Mouse (Mus musculus): ENCODE data around the gene Tcf23. TPM values are rescaled to one million over a fixed set of nuclear protein-coding genes. Genes with fewer than 3 reads are reported as not detected.

The Tcf23 gene
- 0.18 and 0.22 TPM in 2 replicates for polyA plus RNA-seq (2016; fragmentation: Nextera tagmentation; extraction: Ambion mirVana)

DNA sequence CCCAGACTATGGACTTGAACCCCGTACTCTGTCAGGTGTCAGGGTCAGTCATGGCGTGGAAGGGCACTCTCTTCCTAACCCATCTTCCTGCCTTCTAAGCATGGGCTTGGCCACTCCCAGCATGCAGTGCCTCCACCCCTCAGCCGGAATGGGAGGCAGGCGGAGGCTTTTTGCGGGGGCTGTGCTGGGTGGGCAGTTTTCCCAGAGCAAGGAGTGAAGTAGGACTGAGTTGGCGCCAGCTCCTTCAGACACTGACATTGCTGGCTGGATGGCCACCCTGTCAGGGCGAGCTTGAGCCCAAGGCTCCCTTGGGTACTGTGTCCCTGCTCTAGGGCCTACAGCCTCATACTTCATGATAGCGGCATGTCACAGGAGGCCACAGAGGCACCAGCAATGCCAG lies at the start of gene Tcf23:
TSS of gene Tcf23 (plus strand) at position 247 of the 400 bp plus-strand sequence.
- H3K4me1 ChIP-seq (replicated peaks): no peaks in the 10 kb centered on the region
- no peak within 1 kb of the TSS for H3K4me2 ChIP-seq
- no peak for ATAC-seq (ENCODE audit: insufficient number of reproducible peaks, low FRiP score)
- 0 out of 2 replicates have a peak, but pooled peaks cover 7% of the 10 kb centered on the region for H3K27me3 ChIP-seq (replicated peaks)
- no peak within 1 kb of the TSS for H3K4me3 ChIP-seq
- 63% methylated on average over 8 of the region's 8 CpGs for WGBS
- H3K9ac ChIP-seq: no peak within 1 kb of the TSS
- 0 out of 2 replicates have a peak, but pooled peaks cover 3% of the 10 kb centered on the region for H3K9me3 ChIP-seq (replicated peaks)
- no peak within 1 kb of the TSS for H3K27ac ChIP-seq (ENCODE audit: poor library complexity, severe bottlenecking)
- H3K36me3 ChIP-seq: no peaks in the 10 kb centered on the region

DNA sequence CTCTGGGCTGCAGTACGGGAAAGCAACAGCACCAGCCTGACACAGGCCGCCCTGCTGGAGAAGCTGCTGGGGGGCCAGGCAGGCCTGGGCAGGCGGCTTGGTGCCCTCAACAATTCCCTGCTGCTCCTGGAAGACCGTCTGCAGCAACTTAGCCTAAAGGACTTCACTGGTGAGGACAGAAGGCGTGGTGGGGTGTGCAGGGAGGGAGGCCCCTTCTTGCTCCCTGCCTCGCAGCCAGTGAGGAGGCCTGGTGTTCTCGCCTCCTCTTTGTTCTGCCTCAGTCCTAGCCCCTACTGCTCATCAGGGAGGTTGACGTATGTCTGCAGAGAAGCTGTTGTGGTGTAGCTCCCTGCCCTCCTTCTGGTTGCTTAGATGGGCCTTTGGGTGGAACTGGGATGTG lies 49.8 kb upstream of the Tcf23 start:
- WGBS: 74% methylated on average over 8 of the region's 8 CpGs
- Histone ChIP-seq H3K9me3 (replicated peaks) (no peaks in the 10 kb centered on the region), H3K36me3 (peaks cover 44% of the 10 kb centered on the region), H3K9ac (no peak overlapping the region), H3K4me1 (replicated peaks) (peaks cover 80% of the 10 kb centered on the region), H3K27me3 (replicated peaks) (no peaks in the 10 kb centered on the region), H3K4me2 (no peak overlapping the region), H3K27ac (ENCODE audit: poor library complexity, severe bottlenecking) (no peak overlapping the region), H3K4me3 (no peak overlapping the region)
- no peak for ATAC-seq (ENCODE audit: insufficient number of reproducible peaks, low FRiP score)

DNA sequence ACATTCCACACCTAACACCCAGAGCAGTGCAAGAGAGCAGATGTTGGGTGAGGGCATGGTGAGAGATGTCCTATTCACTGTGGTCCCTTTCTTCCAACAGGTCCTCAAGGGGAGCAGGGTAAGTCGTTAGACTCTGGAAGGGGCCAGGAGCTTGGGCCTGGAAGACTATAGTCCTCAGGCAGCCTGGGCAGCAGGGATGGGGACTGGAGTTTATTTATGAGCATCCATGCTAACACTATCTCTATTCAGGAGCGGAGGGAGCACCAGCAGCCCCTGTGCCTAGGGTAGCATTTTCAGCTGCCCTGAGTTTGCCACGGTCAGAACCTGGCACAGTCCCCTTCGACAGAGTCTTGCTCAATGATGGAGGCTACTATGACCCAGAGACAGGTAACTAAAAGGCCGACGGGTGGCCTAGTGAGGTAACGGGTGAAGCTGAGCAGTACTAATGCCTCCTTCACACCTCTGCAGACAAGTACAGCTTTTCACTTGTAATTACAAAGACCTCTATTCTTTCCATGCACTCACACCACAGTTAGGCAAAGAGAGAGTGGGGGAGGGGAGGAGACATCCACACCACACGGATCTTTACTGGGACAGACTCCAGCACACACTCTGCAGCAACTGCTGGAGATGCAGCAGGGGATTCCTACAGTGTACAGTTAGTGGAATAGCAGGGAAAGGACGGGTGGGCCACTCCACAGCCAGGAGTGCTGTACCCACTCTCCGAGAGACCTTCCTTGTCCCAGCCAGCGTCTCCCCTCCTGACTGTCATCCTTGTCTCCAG lies 48.4 kb upstream of the Tcf23 start:
- 0 out of 2 replicates have a peak, but pooled peaks cover 6% of the 10 kb centered on the region for H3K27me3 ChIP-seq (replicated peaks)
- 68% methylated on average over 11 of the region's 11 CpGs for WGBS
- H3K4me2 ChIP-seq: 0 out of 2 replicates have a peak overlapping the region, but pooled peaks have one; percentile 89
- peaks cover 44% of the 10 kb centered on the region for H3K36me3 ChIP-seq
- H3K4me3 ChIP-seq: no peak overlapping the region
- no peak overlapping the region for H3K27ac ChIP-seq (ENCODE audit: poor library complexity, severe bottlenecking)
- 0 out of 2 replicates have a peak overlapping the region, but pooled peaks have one; percentile 28 for H3K9ac ChIP-seq
- H3K9me3 ChIP-seq (replicated peaks): no peaks in the 10 kb centered on the region
- H3K4me1 ChIP-seq (replicated peaks): peaks cover 69% of the 10 kb centered on the region
- ATAC-seq (ENCODE audit: insufficient number of reproducible peaks, low FRiP score): no peak

DNA sequence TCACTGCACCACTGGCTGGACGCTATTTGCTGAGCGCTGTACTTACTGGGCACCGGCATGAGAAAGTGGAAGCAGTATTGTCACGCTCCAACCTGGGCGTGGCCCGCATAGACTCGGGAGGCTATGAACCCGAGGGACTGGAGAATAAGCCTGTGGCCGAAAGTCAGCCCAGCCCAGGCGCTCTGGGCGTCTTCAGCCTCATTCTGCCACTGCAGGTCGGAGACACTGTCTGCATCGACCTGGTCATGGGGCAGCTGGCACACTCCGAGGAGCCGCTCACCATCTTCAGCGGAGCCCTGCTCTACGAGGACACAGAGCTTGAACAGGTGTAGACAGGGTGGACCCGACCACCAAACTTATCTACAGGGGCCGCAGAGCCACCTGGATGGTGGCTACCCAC lies 47.8 kb upstream of the Tcf23 start:
- Histone ChIP-seq H3K4me3 (no peak overlapping the region), H3K4me1 (replicated peaks) (peaks cover 63% of the 10 kb centered on the region), H3K27ac (ENCODE audit: poor library complexity, severe bottlenecking) (no peak overlapping the region), H3K9ac (0 out of 2 replicates have a peak overlapping the region, but pooled peaks have one; percentile 28), H3K4me2 (peak overlapping the region; percentile 89), H3K9me3 (replicated peaks) (no peaks in the 10 kb centered on the region), H3K36me3 (peaks cover 44% of the 10 kb centered on the region), H3K27me3 (replicated peaks) (0 out of 2 replicates have a peak, but pooled peaks cover 8% of the 10 kb centered on the region)
- 68% methylated on average over 19 of the region's 19 CpGs for WGBS
- ATAC-seq (ENCODE audit: insufficient number of reproducible peaks, low FRiP score): 0 out of 2 replicates have a peak, but pooled peaks have one; percentile 3

DNA sequence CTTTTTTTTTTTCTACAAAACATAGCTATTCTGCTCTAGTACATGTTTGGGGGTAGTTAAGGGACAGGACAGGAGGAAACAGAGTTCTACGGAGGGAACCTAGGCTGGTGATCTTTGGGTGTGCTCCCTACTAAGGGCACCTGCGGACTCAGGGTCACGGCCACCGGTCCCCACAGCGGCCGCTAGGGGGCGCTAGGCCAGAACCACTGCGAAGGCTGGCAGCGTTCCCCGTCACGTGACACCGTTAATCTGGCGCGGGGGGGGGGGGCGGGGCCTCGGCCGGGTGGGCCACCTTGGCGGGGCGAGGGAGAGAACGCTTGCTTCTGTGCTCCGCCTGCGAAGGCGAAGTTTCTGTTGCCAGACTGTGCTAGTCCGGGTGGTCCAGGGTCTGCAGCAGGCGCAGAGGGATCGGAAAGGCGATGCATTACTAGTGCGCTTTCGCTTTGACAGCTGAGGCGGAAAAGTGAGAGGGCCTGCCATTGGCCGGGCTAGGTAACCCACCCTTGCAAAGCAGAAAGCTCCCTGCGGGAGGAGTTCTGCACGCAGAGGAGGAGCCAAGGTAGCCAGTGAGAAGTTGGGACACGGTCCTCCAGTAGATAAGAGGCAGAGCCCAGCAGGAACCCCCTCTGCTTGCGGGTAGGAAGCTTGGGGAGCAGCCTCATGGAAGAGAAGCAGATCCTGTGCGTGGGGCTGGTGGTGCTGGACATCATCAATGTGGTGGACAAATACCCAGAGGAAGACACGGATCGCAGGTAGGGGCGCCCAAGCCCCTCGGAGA lies 47.0 kb upstream of the Tcf23 start, which contains the start of gene Khk:
TSS of gene Khk (plus strand) at position 176 of the 778 bp plus-strand sequence.
- Histone ChIP-seq H3K4me2 (peak within 1 kb of the TSS; percentile 89), H3K9me3 (replicated peaks) (no peaks in the 10 kb centered on the region)
- ATAC-seq (ENCODE audit: insufficient number of reproducible peaks, low FRiP score): peak; percentile 90

DNA sequence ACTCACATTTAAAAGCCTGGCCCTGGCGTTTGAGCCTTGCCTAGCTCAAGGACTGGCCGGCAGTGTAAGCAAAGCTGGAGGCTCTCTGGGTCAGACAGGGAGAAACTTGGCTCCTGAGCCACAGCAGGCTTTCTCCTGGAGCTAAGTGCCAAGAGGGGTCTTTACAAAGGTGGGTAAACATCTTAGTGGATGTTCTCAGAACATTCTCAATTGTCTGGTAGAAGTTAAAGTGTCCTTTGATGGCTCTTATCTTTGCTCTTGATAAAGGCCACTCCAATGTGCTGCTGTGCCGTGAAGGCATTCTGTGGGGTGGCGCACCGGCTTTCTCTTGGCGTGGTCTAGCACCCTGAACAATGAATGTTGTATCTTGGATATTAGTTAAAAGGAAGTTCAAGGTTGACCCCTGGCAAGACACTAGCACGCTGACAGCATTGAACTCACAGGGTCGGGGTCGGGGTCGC lies 45.9 kb upstream of the Tcf23 start:
- H3K9ac ChIP-seq: peak overlapping the region; percentile 76
- 0 out of 2 replicates have a peak, but pooled peaks cover 8% of the 10 kb centered on the region for H3K27me3 ChIP-seq (replicated peaks)
- H3K36me3 ChIP-seq: peaks cover 34% of the 10 kb centered on the region
- no peak for ATAC-seq (ENCODE audit: insufficient number of reproducible peaks, low FRiP score)
- peaks cover 45% of the 10 kb centered on the region for H3K4me1 ChIP-seq (replicated peaks)
- H3K27ac ChIP-seq (ENCODE audit: poor library complexity, severe bottlenecking): no peak overlapping the region
- WGBS: 31% methylated on average over 10 of the region's 10 CpGs
- H3K4me3 ChIP-seq: peak overlapping the region; percentile 61; the same call in 1 of the 2 replicates
- peak overlapping the region; percentile 89 for H3K4me2 ChIP-seq
- H3K9me3 ChIP-seq (replicated peaks): no peaks in the 10 kb centered on the region

More for the DNA sequence above, 47.0 kb upstream of the Tcf23 start, which contains the start of gene Khk:
- Histone ChIP-seq H3K36me3 (peaks cover 44% of the 10 kb centered on the region), H3K27ac (ENCODE audit: poor library complexity, severe bottlenecking) (peak within 1 kb of the TSS; percentile 85), H3K4me3 (peak within 1 kb of the TSS; percentile 61), H3K9ac (peak within 1 kb of the TSS; percentile 76), H3K4me1 (replicated peaks) (peaks cover 57% of the 10 kb centered on the region), H3K27me3 (replicated peaks) (0 out of 2 replicates have a peak, but pooled peaks cover 8% of the 10 kb centered on the region)
- under 1% methylated on average over 37 of the region's 40 CpGs for WGBS

DNA sequence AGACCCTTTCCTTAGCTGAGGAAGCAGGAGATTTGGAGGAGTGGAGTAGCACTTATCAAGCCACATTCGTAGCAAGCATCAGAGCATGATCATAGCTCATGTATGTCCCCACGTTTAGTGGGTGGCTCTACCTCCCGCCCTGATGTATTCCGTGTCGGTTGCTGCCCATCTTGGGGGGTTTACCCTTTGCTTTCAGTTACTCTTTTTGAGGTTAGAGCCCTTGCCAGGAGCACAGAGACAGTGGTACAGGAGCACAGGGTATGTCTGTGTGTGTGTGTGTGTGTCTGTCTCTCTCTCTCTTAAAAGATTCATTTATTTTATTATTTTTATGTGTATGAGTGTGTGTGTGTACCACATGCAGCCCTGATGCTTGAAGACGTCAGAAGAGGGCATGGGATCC lies 45.3 kb upstream of the Tcf23 start:
- ATAC-seq (ENCODE audit: insufficient number of reproducible peaks, low FRiP score): no peak
- H3K4me3 ChIP-seq: no peak overlapping the region
- peaks cover 40% of the 10 kb centered on the region for H3K4me1 ChIP-seq (replicated peaks)
- no peak overlapping the region for H3K27ac ChIP-seq (ENCODE audit: poor library complexity, severe bottlenecking)
- no peak overlapping the region; the same call in 1 of the 2 replicates for H3K9ac ChIP-seq
- H3K36me3 ChIP-seq: peaks cover 29% of the 10 kb centered on the region
- 0 out of 2 replicates have a peak, but pooled peaks cover 8% of the 10 kb centered on the region for H3K27me3 ChIP-seq (replicated peaks)
- H3K9me3 ChIP-seq (replicated peaks): no peaks in the 10 kb centered on the region
- H3K4me2 ChIP-seq: peak overlapping the region; percentile 89; the same call in 1 of the 2 replicates
- 63% methylated on average over 6 of the region's 6 CpGs for WGBS

DNA sequence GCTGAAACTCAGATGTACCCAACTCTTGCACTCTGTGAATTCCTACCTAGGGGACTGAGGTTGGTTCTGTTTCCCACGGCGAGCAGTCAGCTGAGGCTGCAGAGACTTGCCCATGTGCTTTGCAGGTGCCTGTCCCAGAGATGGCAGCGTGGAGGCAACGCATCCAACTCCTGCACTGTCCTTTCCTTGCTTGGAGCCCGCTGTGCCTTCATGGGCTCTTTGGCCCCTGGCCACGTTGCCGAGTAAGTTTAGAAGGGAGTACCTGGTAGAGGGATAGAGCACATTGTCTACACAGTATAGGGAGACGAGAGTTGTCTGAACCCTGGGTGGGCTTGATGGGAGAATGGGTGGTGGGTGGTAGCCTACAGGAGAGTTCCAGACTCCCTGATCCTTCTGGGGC lies 43.8 kb upstream of the Tcf23 start:
- H3K9me3 ChIP-seq (replicated peaks): no peaks in the 10 kb centered on the region
- peaks cover 35% of the 10 kb centered on the region for H3K4me1 ChIP-seq (replicated peaks)

DNA sequence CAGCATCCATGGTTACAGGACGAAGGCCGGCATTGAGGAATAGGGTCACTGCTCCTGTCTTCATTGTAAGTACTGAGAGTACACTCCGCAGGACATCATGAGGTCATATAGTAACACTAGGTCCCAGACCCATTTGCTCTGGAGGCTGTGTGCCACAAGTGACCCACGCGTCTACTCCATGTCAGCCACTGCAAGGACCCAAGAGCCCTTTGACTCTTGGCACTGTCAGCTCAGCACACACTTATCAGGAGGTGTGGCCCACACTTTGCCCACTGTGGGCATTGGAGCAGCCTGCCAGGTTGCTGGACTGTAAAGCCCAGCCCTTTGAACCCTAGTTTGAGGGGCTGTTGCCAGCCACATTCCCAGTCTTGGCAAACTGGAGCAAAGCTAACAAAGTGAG lies 43.2 kb upstream of the Tcf23 start:
- WGBS: 87% methylated on average over 5 of the region's 5 CpGs
- Histone ChIP-seq H3K4me1 (replicated peaks) (peaks cover 29% of the 10 kb centered on the region), H3K27ac (ENCODE audit: poor library complexity, severe bottlenecking) (no peak overlapping the region), H3K27me3 (replicated peaks) (0 out of 2 replicates have a peak, but pooled peaks cover 12% of the 10 kb centered on the region), H3K9ac (no peak overlapping the region), H3K36me3 (peaks cover 8% of the 10 kb centered on the region), H3K4me3 (no peak overlapping the region), H3K9me3 (replicated peaks) (no peaks in the 10 kb centered on the region), H3K4me2 (no peak overlapping the region)
- no peak for ATAC-seq (ENCODE audit: insufficient number of reproducible peaks, low FRiP score)

More for the DNA sequence above, 43.8 kb upstream of the Tcf23 start:
- no peak overlapping the region for H3K4me2 ChIP-seq
- 0 out of 2 replicates have a peak, but pooled peaks cover 12% of the 10 kb centered on the region for H3K27me3 ChIP-seq (replicated peaks)
- 83% methylated on average over 8 of the region's 8 CpGs for WGBS
- ATAC-seq (ENCODE audit: insufficient number of reproducible peaks, low FRiP score): no peak
- no peak overlapping the region for H3K4me3 ChIP-seq
- no peak overlapping the region for H3K27ac ChIP-seq (ENCODE audit: poor library complexity, severe bottlenecking)
- H3K9ac ChIP-seq: no peak overlapping the region
- peaks cover 14% of the 10 kb centered on the region for H3K36me3 ChIP-seq

DNA sequence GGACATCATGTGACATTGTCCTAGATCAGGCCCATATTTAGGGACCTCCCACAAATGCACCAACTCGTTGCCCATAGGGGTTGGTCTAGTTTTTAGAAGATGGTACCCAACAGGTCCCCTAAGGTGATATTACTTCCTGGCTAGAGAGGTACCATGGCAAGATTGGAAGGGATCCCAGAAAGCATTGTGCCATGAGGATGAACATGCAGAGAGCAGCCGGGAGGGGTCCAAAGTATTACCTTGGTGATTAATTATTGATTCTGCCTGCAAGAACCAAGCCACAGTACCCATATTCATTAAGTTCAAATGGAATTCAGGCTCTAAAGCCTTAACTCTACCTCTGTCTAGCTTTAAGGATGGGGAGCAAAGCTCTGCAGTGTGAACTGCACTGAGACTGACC lies 42.4 kb upstream of the Tcf23 start:
- H3K4me2 ChIP-seq: no peak overlapping the region
- H3K36me3 ChIP-seq: no peaks in the 10 kb centered on the region; the same call in 1 of the 2 replicates
- H3K4me3 ChIP-seq: no peak overlapping the region
- H3K27ac ChIP-seq (ENCODE audit: poor library complexity, severe bottlenecking): no peak overlapping the region
- ATAC-seq (ENCODE audit: insufficient number of reproducible peaks, low FRiP score): no peak
- no peak overlapping the region for H3K9ac ChIP-seq
- 82% methylated on average over 2 of the region's 2 CpGs for WGBS
- H3K4me1 ChIP-seq (replicated peaks): peaks cover 29% of the 10 kb centered on the region
- H3K27me3 ChIP-seq (replicated peaks): 0 out of 2 replicates have a peak, but pooled peaks cover 12% of the 10 kb centered on the region
- no peaks in the 10 kb centered on the region for H3K9me3 ChIP-seq (replicated peaks)

Data from heart, embryonic 12.5 days (tissue).